Mouse (Mus musculus): ENCODE measurements around the gene Hs6st1.

GRCm38 (mm10) chr1:36018617-36019016 is 49.6 kb upstream of the Hs6st1 start:
- TF ChIP-seq CTCF (IDR thresholded peaks at IDR 0.05; ENCODE audit: low read depth, low read length) (no peak), POLR2A (IDR thresholded peaks at IDR 0.05; ENCODE audit: insufficient read depth, low read length) (no peak), EP300 (IDR thresholded peaks at IDR 0.05; ENCODE audit: insufficient read depth, low read depth, low read length) (no peak)

All from ES-Bruce4 (cell line).